10 mouse cellular contexts compared by ENCODE assay signal in the genomic region with DNA sequence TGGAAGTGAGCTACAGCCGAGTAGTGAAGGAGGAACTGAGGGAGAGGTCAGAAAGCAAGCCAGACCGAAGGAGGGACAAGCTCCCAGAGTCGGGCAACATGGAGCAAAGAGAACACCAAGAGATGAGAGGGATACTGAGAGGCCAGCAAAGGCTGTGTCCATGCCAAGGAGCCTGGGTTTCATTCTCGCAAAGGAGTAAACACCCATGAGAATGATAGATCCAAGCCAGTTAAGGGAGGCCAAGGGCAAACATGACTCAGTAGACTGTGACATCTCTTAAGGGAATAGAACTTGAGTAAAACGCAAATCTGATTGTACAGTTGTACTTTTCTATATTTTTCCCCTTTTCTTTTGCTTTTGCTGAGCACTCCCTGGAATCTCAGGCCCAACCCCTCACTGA.
"Had no signal": no experiment of that assay in that cellular context is flagged by ENCODE, and none has a peak within 500 bp of the region (broad histone marks: within the 10 kb centered on the region; RNA-seq: fewer than 3 reads in every experiment).

No protein-coding gene starts in this region.

- DNase-seq: kidney, postnatal 14 days; kidney, postnatal 4 days; left cerebral cortex, postnatal 4 days; lung, adult 2 months; lung, postnatal 14 days; lung, postnatal 4 days; midbrain, embryonic 14.5 days; thymus, adult 2 months; thymus, postnatal 14 days; thymus, postnatal 4 days had no signal
